8 mouse cellular contexts compared by ENCODE assay signal in genomic region chr6:116635251-116636180, GRCm38 (mm10). TPM values are rescaled to one million over a fixed set of nuclear protein-coding genes. Genes with fewer than 3 reads are reported as not detected.
DNase-seq lines count a peak whose midpoint lies in the region; ATAC-seq lines count a peak whose summit lies in the region.

No protein-coding gene starts in this region.

- no peak overlapping the region for H3K4me3 ChIP-seq in embryonic facial prominence, embryonic 13.5 days
- H3K4me3 ChIP-seq in intestine, embryonic 14.5 days (ENCODE audit: low read depth, low read length) = no peak overlapping the region
- no peak overlapping the region for H3K4me3 ChIP-seq in liver, embryonic 13.5 days (replicated peaks)

- H3K9me3 ChIP-seq in embryonic facial prominence, embryonic 13.5 days = no peaks in the 10 kb centered on the region
- H3K9me3 ChIP-seq in intestine, embryonic 14.5 days (ENCODE audit: control insufficient read depth, low read length) = no peaks in the 10 kb centered on the region
- no peaks in the 10 kb centered on the region for H3K9me3 ChIP-seq in liver, embryonic 13.5 days (replicated peaks)

- 0 out of 2 replicates have a peak, but pooled peaks have one; percentile 44 for ATAC-seq in embryonic facial prominence, embryonic 13.5 days (ENCODE audit: insufficient number of reproducible peaks, insufficient read depth, low FRiP score, low TSS enrichment, low read depth)
- peak; percentile 75 for ATAC-seq in intestine, embryonic 14.5 days (replicated peaks; ENCODE audit: low FRiP score, low TSS enrichment, low read depth)
- peak; percentile 82 for ATAC-seq in liver, embryonic 13.5 days (ENCODE audit: low read depth)

- peaks cover 8% of the 10 kb centered on the region for H3K4me1 ChIP-seq in embryonic facial prominence, embryonic 13.5 days
- no peaks in the 10 kb centered on the region for H3K4me1 ChIP-seq in intestine, embryonic 14.5 days (replicated peaks; ENCODE audit: control insufficient read depth, insufficient read depth, low read length)
- peaks cover 36% of the 10 kb centered on the region for H3K4me1 ChIP-seq in liver, embryonic 13.5 days (replicated peaks)

- peak; percentile 27 to 31 for DNase-seq in cerebellum, postnatal 10 days
- no peak for DNase-seq in cerebellum, postnatal 36 days
- DNase-seq in intestine, embryonic 14.5 days (ENCODE audit: low spot score) = no peak
- no peak for DNase-seq in liver, embryonic 13.5 days
- peak; percentile 35 for DNase-seq in urinary bladder, postnatal 25 days (ENCODE audit: low spot score)
- no peak for DNase-seq in MN1 (ENCODE audit: low spot score)
- no peak for DNase-seq in testis, postnatal 14 days (ENCODE audit: low spot score)

- H3K36me3 ChIP-seq in embryonic facial prominence, embryonic 13.5 days = no peaks in the 10 kb centered on the region
- H3K36me3 ChIP-seq in intestine, embryonic 14.5 days (ENCODE audit: control insufficient read depth, insufficient read depth, low read length) = no peaks in the 10 kb centered on the region
- H3K36me3 ChIP-seq in liver, embryonic 13.5 days = no peaks in the 10 kb centered on the region

- H3K4me2 ChIP-seq in embryonic facial prominence, embryonic 13.5 days = no peak overlapping the region
- no peak overlapping the region for H3K4me2 ChIP-seq in intestine, embryonic 14.5 days (ENCODE audit: low read length)
- H3K4me2 ChIP-seq in liver, embryonic 13.5 days = no peak overlapping the region

- H3K9ac ChIP-seq in embryonic facial prominence, embryonic 13.5 days = no peak overlapping the region
- no peak overlapping the region for H3K9ac ChIP-seq in intestine, embryonic 14.5 days (ENCODE audit: low read length)
- no peak overlapping the region for H3K9ac ChIP-seq in liver, embryonic 13.5 days

- 0 out of 2 replicates have a peak overlapping the region, but pooled peaks have one; percentile 22 for H3K27ac ChIP-seq in embryonic facial prominence, embryonic 13.5 days
- H3K27ac ChIP-seq in intestine, embryonic 14.5 days (ENCODE audit: low read depth) = peak overlapping the region; percentile 22
- H3K27ac ChIP-seq in liver, embryonic 13.5 days = peak overlapping the region; percentile 79

- WGBS in embryonic facial prominence, embryonic 13.5 days = 55% methylated on average over 10 of the region's 10 CpGs
- 44% methylated on average over 10 of the region's 10 CpGs for WGBS in intestine, embryonic 14.5 days
- 34% methylated on average over 10 of the region's 10 CpGs for WGBS in liver, embryonic 13.5 days (ENCODE audit: insufficient replicate concordance)

- no peaks in the 10 kb centered on the region for H3K27me3 ChIP-seq in embryonic facial prominence, embryonic 13.5 days
- no peaks in the 10 kb centered on the region for H3K27me3 ChIP-seq in intestine, embryonic 14.5 days (replicated peaks; ENCODE audit: control insufficient read depth, insufficient read depth, low read length)
- H3K27me3 ChIP-seq in liver, embryonic 13.5 days = no peaks in the 10 kb centered on the region

RNA-seq across cellular contexts. Expression of gene Zfp422, which starts 6.7 kb away (rescaled TPM):
- polyA plus RNA-seq in embryonic facial prominence, embryonic 13.5 days (2015; fragmentation: Nextera tagmentation; extraction: Ambion mirVana) = 218 and 229 TPM in 2 replicates
- polyA plus RNA-seq in intestine, embryonic 14.5 days (2014; fragmentation: Nextera tagmentation; extraction: Ambion mirVana) = 147 and 164 TPM in 2 replicates
- 27.6 and 32.4 TPM in 2 replicates for polyA plus RNA-seq in liver, embryonic 13.5 days (2015; fragmentation: Nextera tagmentation; extraction: Ambion mirVana)

RNA-seq across cellular contexts. Expression of gene Depp1, which starts 14.9 kb away (rescaled TPM):
- polyA plus RNA-seq in embryonic facial prominence, embryonic 13.5 days (2015; fragmentation: Nextera tagmentation; extraction: Ambion mirVana) = 16.5 and 19.9 TPM in 2 replicates
- 24.1 and 26.1 TPM in 2 replicates for polyA plus RNA-seq in intestine, embryonic 14.5 days (2014; fragmentation: Nextera tagmentation; extraction: Ambion mirVana)
- 3.1 and 4.1 TPM in 2 replicates for polyA plus RNA-seq in liver, embryonic 13.5 days (2015; fragmentation: Nextera tagmentation; extraction: Ambion mirVana)

RNA-seq across cellular contexts. Expression of gene Rassf4, which starts 38.2 kb away (rescaled TPM):
- 14.4 and 14.5 TPM in 2 replicates for polyA plus RNA-seq in embryonic facial prominence, embryonic 13.5 days (2015; fragmentation: Nextera tagmentation; extraction: Ambion mirVana)
- polyA plus RNA-seq in intestine, embryonic 14.5 days (2014; fragmentation: Nextera tagmentation; extraction: Ambion mirVana) = 12.6 and 13.8 TPM in 2 replicates
- 5.6 and 5.9 TPM in 2 replicates for polyA plus RNA-seq in liver, embryonic 13.5 days (2015; fragmentation: Nextera tagmentation; extraction: Ambion mirVana)

RNA-seq across cellular contexts. Expression of gene Olfr215, which starts 51.5 kb away (rescaled TPM):
- polyA plus RNA-seq in embryonic facial prominence, embryonic 13.5 days (2015; fragmentation: Nextera tagmentation; extraction: Ambion mirVana) = not detected in 2 replicates
- polyA plus RNA-seq in intestine, embryonic 14.5 days (2014; fragmentation: Nextera tagmentation; extraction: Ambion mirVana) = not detected in 2 replicates
- polyA plus RNA-seq in liver, embryonic 13.5 days (2015; fragmentation: Nextera tagmentation; extraction: Ambion mirVana) = not detected in 2 replicates

Comparison
In these comparisons a context has a peak if more than half of its experiments do, and no peak if none do; other contexts are left out.
1. DNase-seq: peak in cerebellum, postnatal 10 days (2 of 2) and urinary bladder, postnatal 25 days (single experiment); none in cerebellum, postnatal 36 days (0 of 2), intestine, embryonic 14.5 days (single experiment), liver, embryonic 13.5 days (single experiment), MN1 (single experiment) and testis, postnatal 14 days (single experiment).
2. H3K27ac ChIP-seq: peak in every context shown above with its lines; median percentile 79 in liver, embryonic 13.5 days; 22 in embryonic facial prominence, embryonic 13.5 days; 22 in intestine, embryonic 14.5 days.
3. Peak in every context shown above with its lines, with median percentiles within 50 percentile points of each other: ATAC-seq.